Mouse (Mus musculus) kidney, embryonic 16.5 days (tissue): ENCODE results near the gene Kif1bp. TPM values are rescaled to one million over a fixed set of nuclear protein-coding genes. Genes with fewer than 3 reads are reported as not detected.
A peak's percentile ranks its signal among the peaks of the same experiment; 100 is the strongest.

Experiments
- ATAC-seq: fragments of 200-750 bp; cut with Nextera tagmentation; 2 replicates; pipeline ENCODE4 v1.8.0; 2017; ENCODE audit warnings: moderate TSS enrichment; ENCODE audit not compliant: low FRiP score, low TSS enrichment
- H3K27ac ChIP-seq: fragments of 300-500 bp; sonication (generic); 2 replicates; pipeline ENCODE4 v1.5.1; 2014; ENCODE audit warnings: low read length
- H3K27me3 ChIP-seq: fragments of 300-500 bp; sonication (generic); 2 replicates; pipeline ENCODE4 v1.6.1; 2014; ENCODE audit warnings: low read length, control low read depth, mixed read lengths; ENCODE audit not compliant: insufficient read depth
- H3K36me3 ChIP-seq: fragments of 300-500 bp; sonication (generic); 2 replicates; pipeline ENCODE4 v1.6.1; 2014; ENCODE audit warnings: low read length, control low read depth, mixed read lengths; ENCODE audit not compliant: insufficient read depth
- H3K4me1 ChIP-seq: fragments of 300-500 bp; sonication (generic); 2 replicates; pipeline ENCODE4 v1.6.1; 2014; ENCODE audit warnings: low read length, control low read depth, mixed read lengths; ENCODE audit not compliant: insufficient read depth
- H3K4me2 ChIP-seq: fragments of 300-500 bp; sonication (generic); replicated peaks from 2 replicates; pipeline ENCODE4 v1.6.1; 2014; ENCODE audit warnings: low read depth, low read length
- H3K4me3 ChIP-seq: fragments of 300-500 bp; sonication (generic); 2 replicates; pipeline ENCODE4 v1.5.1; 2014; ENCODE audit warnings: mild to moderate bottlenecking, low read length
- H3K9ac ChIP-seq: fragments of 300-500 bp; sonication (generic); replicated peaks from 2 replicates; pipeline ENCODE4 v1.6.1; 2014; ENCODE audit warnings: low read length
- H3K9me3 ChIP-seq: fragments of 300-500 bp; sonication (generic); 2 replicates; pipeline ENCODE4 v1.6.1; 2016; ENCODE audit warnings: low read length, control low read depth
- WGBS: fragments of 180-500 bp; shearing (Covaris S2); extraction: QIAGEN DNeasy Blood & Tissue Kit; methylation state at CpG from one replicate; pipeline ENCODE4 v1.1.7; 2014; 5-methylcytosine and 5-hydroxymethylcytosine counted together
- polyA plus RNA-seq: library from polyadenylated mRNA; unstranded; fragments of >200 nt; fragmentation: Nextera tagmentation; extraction: Ambion mirVana; gene quantifications from 2 replicates; pipeline ENCODE4 v1.2.1, GENCODE M21; 2015

Kif1bp gene
- polyA plus RNA-seq, 1 experiment from 2014 or later: 35.5 TPM

DNA sequence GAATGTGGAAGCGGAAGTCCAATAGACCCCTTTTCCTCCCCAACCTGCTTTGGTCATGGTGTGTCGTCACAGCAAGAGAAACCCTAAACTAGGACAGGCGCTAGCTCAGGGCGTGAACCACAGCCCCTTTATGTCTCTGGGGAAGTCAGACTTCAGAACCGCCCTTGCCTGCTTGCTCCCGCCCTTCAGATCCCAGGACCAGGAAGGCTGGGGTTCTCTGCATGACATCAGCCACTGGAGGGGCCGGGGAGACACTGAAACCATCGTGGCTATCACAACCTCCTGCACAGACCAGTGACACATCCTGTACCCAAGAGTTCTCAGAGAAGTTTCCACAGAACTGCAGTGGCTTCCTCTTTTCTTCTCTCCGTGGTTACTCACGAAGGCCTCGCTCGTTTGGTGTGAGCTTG, 34.9 kb downstream of the Kif1bp start:
- no peaks in the 10 kb centered on the region for H3K9me3 ChIP-seq
- H3K4me3 ChIP-seq: no peak overlapping the region
- no peak overlapping the region for H3K4me2 ChIP-seq
- H3K27ac ChIP-seq: no peak overlapping the region
- H3K4me1 ChIP-seq: no peaks in the 10 kb centered on the region
- ATAC-seq: no peak
- 81% methylated on average over 12 of the region's 12 CpGs for WGBS
- H3K9ac ChIP-seq: no peak overlapping the region
- H3K27me3 ChIP-seq: no peaks in the 10 kb centered on the region
- no peaks in the 10 kb centered on the region for H3K36me3 ChIP-seq

DNA sequence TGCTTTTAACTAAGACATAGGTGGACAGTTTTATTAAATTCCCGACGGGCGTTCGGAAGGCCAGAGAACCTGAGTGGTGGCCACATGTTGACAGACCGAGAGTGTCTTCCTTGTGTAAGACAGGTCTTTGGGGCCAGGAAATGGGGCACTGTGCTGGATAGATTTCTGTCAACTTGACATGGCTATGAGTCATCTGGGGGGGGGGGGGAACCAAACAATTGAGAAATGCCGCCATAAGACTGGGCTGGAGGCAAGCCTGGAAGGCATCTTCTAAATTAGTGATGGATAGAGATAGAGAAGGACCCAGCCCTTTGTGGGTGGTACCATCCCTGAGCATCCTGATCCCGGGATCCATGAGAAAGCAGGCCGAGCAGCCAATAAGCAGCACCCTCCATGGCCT, 35.3 kb downstream of the Kif1bp start:
- Histone ChIP-seq H3K36me3 (no peaks in the 10 kb centered on the region), H3K27ac (no peak overlapping the region), H3K27me3 (no peaks in the 10 kb centered on the region), H3K4me1 (no peaks in the 10 kb centered on the region), H3K9me3 (no peaks in the 10 kb centered on the region), H3K9ac (no peak overlapping the region), H3K4me3 (no peak overlapping the region), H3K4me2 (no peak overlapping the region)
- ATAC-seq: no peak
- WGBS: 90% methylated on average over 8 of the region's 8 CpGs

DNA sequence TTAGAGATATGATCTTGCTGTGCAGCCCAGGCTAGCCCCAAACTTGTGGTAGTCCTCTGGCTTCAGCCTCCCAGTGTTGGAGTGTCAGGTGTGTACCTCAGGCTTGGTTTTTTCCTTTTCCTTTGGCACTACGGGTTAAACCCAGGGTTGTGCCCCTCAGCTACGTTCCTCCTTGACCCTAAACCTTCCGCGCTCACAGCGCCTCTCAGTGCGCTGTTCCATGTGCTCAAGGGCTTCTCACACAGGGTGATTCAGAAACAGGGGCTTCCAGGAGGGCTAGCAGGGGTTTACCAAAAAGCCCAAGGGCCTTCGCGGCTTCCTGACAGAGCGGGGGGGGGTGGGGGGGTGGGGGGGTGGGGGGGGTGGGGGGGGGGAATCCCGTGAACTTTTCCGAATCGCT, 35.8 kb downstream of the Kif1bp start:
- 89% methylated on average over 9 of the region's 12 CpGs for WGBS
- Histone ChIP-seq H3K4me3 (no peak overlapping the region), H3K9ac (no peak overlapping the region), H3K4me2 (no peak overlapping the region), H3K36me3 (no peaks in the 10 kb centered on the region), H3K9me3 (no peaks in the 10 kb centered on the region), H3K4me1 (no peaks in the 10 kb centered on the region), H3K27ac (no peak overlapping the region), H3K27me3 (no peaks in the 10 kb centered on the region)
- no peak for ATAC-seq

DNA sequence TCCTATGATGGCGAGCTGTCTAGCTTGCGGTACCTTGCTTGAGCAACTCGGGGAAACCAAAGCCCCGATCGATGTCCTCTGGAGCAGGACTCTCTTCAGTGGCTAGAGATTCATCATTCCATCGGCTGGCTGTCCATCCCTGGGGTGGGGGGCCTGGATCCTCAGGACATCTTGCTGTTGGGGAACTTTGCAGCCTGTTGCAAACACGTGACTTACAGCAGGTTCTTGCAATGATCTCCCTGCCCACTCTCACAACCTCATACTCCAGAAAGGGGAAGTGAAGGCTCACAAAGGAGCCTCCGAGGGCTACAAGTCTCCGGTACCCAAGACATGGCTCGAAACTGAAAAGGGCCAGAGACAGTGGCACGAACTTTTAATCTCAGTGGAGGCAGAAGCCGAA, 36.8 kb downstream of the Kif1bp start:
- Histone ChIP-seq H3K4me3 (no peak overlapping the region), H3K36me3 (no peaks in the 10 kb centered on the region), H3K27ac (no peak overlapping the region), H3K9ac (no peak overlapping the region), H3K4me2 (no peak overlapping the region), H3K27me3 (no peaks in the 10 kb centered on the region), H3K4me1 (no peaks in the 10 kb centered on the region), H3K9me3 (no peaks in the 10 kb centered on the region)
- 95% methylated on average over 12 of the region's 12 CpGs for WGBS
- no peak for ATAC-seq

DNA sequence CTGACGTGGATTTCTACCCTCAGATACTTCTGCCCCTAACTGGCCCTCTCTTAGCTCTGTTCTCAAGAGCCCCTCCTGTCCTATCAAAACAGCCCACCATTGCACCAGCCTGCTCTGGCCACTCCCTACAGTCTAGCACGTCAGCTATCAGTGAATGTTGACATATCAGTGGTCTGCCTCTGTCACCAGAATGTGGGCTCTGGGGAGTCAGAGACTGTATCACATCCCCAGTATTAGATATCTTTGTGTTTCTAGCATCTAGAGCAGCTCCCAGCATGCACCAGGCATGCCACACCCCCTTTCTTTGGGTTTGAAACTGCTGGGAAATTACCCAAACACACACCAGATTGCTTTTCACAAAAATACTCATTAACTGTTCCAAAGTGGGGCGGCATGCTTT, 37.5 kb downstream of the Kif1bp start:
- Histone ChIP-seq H3K9ac (no peak overlapping the region), H3K9me3 (no peaks in the 10 kb centered on the region), H3K36me3 (no peaks in the 10 kb centered on the region), H3K4me1 (no peaks in the 10 kb centered on the region), H3K27ac (no peak overlapping the region), H3K27me3 (no peaks in the 10 kb centered on the region), H3K4me2 (no peak overlapping the region), H3K4me3 (no peak overlapping the region)
- no peak for ATAC-seq
- 60% methylated on average over 3 of the region's 3 CpGs for WGBS

DNA sequence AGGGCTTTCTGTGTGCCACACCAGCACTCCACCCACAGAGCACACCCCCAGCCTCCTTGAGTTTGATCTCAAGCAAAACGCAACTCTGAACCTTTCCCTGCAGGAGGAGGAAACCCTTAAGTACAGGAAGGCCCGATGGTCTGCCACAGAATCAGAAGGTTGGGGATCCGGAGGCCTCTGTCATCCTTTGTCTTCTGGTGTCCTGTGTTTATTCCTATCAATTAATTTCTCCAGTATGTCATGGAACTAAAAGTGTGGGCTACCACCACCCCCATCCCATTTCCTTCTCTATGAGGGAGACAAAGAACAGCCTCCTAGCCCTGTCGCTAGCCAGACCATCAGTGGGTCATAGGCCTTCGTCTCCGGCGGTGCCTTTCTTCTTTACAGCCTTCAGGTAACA, 43.7 kb downstream of the Kif1bp start:
- no peak for ATAC-seq

DNA sequence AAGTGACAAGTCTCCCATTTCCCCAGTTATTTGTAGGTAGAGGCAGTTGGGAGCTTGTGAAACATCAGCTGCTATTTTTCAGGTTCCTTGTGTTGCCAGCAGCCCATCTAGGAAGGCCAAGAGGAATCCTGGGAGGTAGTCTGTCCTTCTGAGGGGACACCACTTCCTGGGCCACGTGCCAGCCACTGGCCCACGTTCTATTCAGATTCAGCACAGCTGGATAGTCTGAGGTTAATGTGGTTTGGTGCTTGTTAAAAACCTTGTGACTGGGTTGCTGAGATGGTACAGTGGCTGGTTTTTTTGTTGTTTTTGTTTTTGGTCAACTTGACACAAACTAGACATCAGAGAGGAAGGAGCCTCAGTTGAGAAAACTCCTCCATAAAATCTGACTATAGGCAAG, 45.4 kb downstream of the Kif1bp start:
- no peak for ATAC-seq
- H3K36me3 ChIP-seq: no peaks in the 10 kb centered on the region
- H3K9ac ChIP-seq: no peak overlapping the region
- no peak overlapping the region for H3K4me3 ChIP-seq
- WGBS: 46% methylated on average over 2 of the region's 2 CpGs
- H3K9me3 ChIP-seq: no peaks in the 10 kb centered on the region
- no peak overlapping the region for H3K27ac ChIP-seq
- no peaks in the 10 kb centered on the region for H3K4me1 ChIP-seq
- H3K4me2 ChIP-seq: no peak overlapping the region
- H3K27me3 ChIP-seq: no peaks in the 10 kb centered on the region

More for the DNA sequence above, 43.7 kb downstream of the Kif1bp start:
- no peak overlapping the region for H3K27ac ChIP-seq
- H3K9ac ChIP-seq: no peak overlapping the region
- no peaks in the 10 kb centered on the region for H3K36me3 ChIP-seq
- H3K4me2 ChIP-seq: no peak overlapping the region
- no peaks in the 10 kb centered on the region for H3K9me3 ChIP-seq
- H3K4me3 ChIP-seq: no peak overlapping the region
- no peaks in the 10 kb centered on the region for H3K27me3 ChIP-seq
- H3K4me1 ChIP-seq: no peaks in the 10 kb centered on the region
- WGBS: 70% methylated on average over 7 of the region's 7 CpGs

DNA sequence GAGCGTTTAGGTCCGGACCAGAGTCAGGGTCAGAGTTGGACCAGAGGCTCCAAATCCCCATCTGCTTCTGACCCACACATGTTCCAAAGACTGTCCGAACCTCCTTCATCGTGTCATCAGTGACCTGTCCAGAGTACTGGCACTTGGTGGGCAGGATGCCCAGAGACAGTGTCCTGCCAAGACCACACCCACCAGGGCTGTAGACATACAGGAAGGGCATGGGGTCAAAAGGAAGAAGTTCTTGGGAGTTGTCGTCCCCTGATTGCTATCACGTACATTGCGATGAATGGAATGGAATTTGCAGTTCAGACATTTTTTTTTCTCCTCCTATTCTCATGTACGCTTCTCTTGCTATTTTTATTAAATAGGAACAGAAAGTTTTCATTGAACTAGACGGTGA, 48.1 kb downstream of the Kif1bp start:
- H3K27me3 ChIP-seq: no peaks in the 10 kb centered on the region
- no peak overlapping the region for H3K9ac ChIP-seq
- WGBS: 78% methylated on average over 9 of the region's 9 CpGs
- no peak overlapping the region for H3K4me3 ChIP-seq
- H3K9me3 ChIP-seq: no peaks in the 10 kb centered on the region
- no peaks in the 10 kb centered on the region for H3K4me1 ChIP-seq
- H3K27ac ChIP-seq: no peak overlapping the region
- no peaks in the 10 kb centered on the region for H3K36me3 ChIP-seq
- no peak overlapping the region for H3K4me2 ChIP-seq
- ATAC-seq: 0 out of 2 replicates have a peak, but pooled peaks have one; percentile 42

DNA sequence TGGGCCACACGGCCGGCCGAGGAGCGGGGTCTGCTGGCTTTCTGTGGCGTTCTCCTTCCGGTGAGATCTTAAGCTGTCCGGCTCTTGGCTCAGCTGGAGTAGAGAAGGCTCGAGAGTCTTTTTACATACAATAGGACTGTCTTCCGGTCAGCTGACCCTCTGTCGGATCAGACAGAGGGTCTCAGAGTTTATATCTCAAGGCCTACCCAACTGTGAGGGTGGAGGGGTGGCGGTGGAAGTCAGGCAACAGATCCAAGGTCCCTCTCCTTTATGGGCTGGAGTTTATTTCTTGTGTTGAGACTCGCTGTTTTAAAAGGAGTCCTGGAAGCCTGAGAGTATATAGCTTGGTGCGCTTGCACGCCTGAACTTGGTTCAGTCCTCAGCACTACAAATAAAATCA, 50.9 kb downstream of the Kif1bp start, which contains the start of gene Srgn:
Gene Srgn, minus strand, starts transcription at position 101 of the 400 bp plus-strand sequence.
- no peak within 1 kb of the TSS for H3K9ac ChIP-seq
- ATAC-seq: no peak
- H3K4me1 ChIP-seq: no peaks in the 10 kb centered on the region
- H3K36me3 ChIP-seq: no peaks in the 10 kb centered on the region
- no peaks in the 10 kb centered on the region for H3K27me3 ChIP-seq
- H3K27ac ChIP-seq: no peak within 1 kb of the TSS
- 87% methylated on average over 14 of the region's 14 CpGs for WGBS
- no peaks in the 10 kb centered on the region for H3K9me3 ChIP-seq
- H3K4me2 ChIP-seq: no peak within 1 kb of the TSS
- H3K4me3 ChIP-seq: no peak within 1 kb of the TSS

DNA sequence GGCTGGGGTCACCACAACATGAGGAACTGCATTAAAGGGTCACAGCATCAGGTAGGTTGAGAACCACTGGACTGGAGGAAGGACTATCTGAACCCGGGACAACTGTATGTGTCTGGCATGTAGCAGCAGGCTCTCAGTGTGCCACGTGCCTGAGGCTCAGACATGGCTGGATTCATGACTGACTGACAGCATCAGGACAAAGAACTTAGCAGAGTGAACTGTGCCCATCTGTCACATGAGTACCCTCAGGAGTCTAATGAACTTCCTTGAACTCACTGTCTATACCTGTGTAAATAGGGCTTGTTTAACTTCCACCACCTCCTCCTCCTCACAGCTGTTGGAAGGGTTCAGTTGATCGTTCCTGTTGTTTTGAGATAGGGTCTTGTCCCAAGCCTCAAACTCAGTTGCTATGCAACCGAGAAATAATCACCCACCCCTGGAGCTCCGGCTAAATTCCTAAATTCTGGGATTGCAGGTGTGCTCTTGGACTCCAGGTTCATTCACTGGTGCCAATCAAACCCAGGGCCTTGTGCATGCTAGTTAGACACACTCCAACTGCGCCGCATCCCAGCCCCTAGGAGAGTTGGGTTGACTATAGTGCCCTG, 55.8 kb downstream of the Kif1bp start:
- Histone ChIP-seq H3K9ac (no peak overlapping the region), H3K9me3 (no peaks in the 10 kb centered on the region), H3K36me3 (no peaks in the 10 kb centered on the region), H3K27me3 (no peaks in the 10 kb centered on the region), H3K4me2 (no peak overlapping the region), H3K4me1 (no peaks in the 10 kb centered on the region), H3K27ac (no peak overlapping the region), H3K4me3 (no peak overlapping the region)
- 68% methylated on average over 7 of the region's 7 CpGs for WGBS
- no peak for ATAC-seq
